Mouse (Mus musculus): ENCODE measurements around the gene Acly.
A peak's percentile ranks its signal among the peaks of the same experiment; 100 is the strongest.

Gene Acly

GRCm38 (mm10) chr11:100505997-100506396 lies 21.8 kb downstream of the Acly start:
- DNase-seq (ENCODE audit: low spot score), result no peak

- DNase-seq (ENCODE audit: low spot score), result no peak
Measured at GRCm38 (mm10) chr11:100504990-100505660, 22.7 kb downstream of the Acly start.

DNA sequence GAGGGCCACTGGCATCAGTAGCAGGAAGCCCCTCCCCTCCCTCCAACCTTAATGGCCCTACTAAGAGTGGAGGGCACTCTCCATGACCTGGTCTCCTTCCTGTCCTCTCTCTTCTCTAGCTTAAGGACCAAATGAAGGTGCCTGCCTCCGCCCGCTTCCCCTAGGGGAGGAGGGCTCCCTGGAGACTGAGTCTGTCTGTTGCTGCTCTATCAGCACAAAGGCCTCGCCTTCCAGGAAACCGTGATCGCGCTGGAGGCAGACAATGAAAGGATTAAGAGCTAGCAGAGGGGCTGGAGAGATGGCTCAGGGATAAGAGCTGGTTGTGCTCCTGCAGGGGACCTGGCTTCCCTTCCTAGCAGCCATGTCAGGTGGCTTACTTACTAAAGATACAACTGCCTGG lies 26.5 kb downstream of the Acly start:
- DNase-seq (ENCODE audit: low spot score), result no peak

DNA sequence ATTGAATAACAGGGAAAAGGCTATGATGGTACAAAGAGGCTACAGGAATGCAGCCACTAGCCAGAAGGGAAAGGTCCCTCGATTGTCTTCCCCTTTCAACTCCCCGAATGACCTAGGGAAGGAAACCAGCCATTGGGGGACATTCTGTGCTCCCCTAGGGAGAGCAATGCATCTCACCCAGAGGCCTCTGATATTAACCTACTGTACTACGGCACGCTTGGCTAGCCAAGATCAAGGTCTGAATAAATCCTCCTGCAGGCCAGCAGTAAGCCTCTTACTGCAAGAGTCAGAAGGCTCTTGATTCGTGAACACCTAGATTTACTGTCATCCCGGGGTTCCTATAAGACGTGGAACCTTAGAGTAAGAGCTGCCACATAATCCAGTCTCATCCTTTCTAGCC lies 27.1 kb downstream of the Acly start:
- DNase-seq (ENCODE audit: low spot score), result no peak

GRCm38 (mm10) chr11:100500241-100500640 lies 27.6 kb downstream of the Acly start:
- DNase-seq (ENCODE audit: low spot score), result no peak

DNA sequence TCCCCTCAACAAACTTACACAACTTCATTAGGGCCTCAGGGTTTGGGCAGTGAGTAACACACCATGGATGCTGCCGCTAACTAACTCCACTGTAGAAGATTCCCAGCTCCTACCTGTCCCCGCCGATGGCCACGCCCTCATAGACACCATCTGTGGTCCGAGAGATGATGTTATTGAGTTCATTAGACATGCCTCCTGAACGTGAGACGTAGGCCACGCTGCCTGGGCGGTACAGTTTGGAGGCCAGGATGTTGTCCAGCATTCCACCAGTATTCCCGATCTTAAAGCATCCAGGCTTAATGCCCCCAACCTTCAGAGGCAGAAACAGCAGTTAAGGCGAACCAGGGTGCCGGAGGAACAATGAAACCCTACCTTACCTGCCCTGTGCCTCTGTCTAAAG lies 34.0 kb downstream of the Acly start:
- no peak for DNase-seq (ENCODE audit: low spot score)

GRCm38 (mm10) chr11:100490951-100491350 lies 36.8 kb downstream of the Acly start:
- DNase-seq (ENCODE audit: low spot score), result no peak

- DNase-seq (ENCODE audit: low spot score), result no peak
Measured at GRCm38 (mm10) chr11:100485801-100486538, 41.8 kb downstream of the Acly start.

DNA sequence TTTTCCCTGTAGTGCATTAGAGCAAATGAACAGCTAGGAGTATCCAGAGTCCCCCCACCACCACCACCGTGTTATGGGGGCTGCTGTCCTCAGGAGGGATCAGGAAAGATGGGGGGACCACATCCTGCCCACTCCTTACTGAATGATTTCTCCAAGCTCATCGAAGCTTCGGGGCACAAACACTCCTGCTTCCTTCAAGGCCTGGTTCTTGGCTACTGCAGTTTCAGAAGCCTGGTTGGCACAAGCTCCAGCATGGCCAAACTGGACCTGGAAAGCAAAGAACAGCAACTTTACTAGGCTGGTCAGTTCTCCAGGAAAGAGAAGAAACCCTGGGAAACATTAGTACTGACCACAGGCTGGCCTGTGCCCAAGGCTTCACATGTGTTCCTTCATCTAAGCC lies 43.3 kb downstream of the Acly start:
- DNase-seq (ENCODE audit: low spot score), result no peak

DNA sequence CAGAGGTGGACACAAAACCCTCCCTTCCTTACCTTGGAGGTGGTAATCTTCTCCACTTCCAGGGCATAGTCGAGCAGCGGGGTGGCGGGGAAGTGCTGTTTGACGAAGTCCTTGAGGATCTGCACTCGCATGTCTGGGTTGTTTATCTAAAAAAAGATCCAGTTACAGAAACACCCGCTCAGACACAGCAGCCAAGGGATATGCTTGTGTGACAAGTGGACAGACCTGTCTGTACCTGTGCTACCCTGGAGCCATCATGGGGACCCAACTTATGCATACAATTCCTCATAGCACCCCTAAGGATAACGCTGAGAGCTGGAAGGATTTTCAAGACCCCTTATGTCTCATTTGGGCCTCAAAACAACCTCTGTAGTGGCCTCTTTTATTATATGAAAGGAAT lies 48.6 kb downstream of the Acly start:
- no peak for DNase-seq (ENCODE audit: low spot score)

- no peak for DNase-seq (ENCODE audit: low spot score)
Measured at GRCm38 (mm10) chr11:100476281-100476680, 51.5 kb downstream of the Acly start.

DNA sequence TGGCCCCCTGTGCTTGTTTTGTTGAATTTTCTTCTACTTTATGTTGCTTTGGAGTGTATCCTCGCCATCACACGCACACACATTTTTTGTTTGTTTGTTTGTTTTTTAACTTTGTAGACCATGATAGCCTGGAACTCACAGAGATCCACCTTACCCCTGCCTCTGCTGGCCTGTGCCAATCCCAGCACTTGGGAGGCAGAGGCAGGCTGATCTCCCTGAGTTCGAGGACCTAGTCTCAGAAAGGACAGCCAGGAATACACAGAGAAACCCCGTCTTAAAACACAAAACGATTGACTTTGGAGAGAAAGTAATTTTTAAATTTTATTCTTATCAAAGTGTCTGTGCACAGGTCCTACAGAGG lies 54.9 kb downstream of the Acly start:
- DNase-seq (ENCODE audit: low spot score), result no peak

DNA sequence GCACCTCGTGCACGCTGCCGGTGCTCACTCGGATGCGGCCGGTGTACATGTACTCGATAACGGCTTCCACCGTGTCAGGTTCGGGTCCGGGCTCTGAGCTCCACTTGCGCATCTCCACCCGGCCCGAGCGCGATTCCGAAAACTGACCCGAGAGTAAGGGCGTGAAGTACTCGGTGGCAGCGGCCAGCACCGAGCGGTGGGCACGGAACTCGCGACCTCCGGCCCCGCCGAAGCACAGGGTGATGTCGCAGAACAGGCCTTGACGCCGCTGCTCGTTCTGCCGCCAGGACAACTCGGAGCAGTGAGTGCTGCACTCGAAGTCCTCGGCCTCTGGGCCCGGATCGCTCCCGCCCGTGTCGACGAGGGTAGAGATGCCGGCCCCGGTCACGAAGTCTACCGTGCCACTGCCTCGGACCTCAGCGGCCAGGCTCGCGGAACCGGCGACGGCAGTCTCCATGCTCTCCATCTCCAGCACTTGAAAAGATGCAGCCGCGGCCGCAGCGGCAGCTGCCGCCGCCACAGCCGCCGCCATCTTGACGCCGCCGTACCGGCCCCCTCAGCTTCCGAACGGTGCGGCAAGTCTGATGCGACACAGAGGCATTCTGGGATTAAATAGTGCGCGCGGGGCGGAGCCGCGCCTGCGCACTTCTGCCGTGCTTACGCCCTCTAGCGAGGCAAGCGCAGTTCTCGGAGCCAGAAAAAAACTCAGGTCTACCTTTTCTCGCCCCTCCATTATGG lies 55.4 kb downstream of the Acly start, which contains the start of gene Klhl11:
Klhl11 (minus strand) TSS at position 545 of the 738 bp plus-strand sequence.
- DNase-seq (ENCODE audit: low spot score), result peak; percentile 80

GRCm38 (mm10) chr11:100471352-100472196 lies 56.2 kb downstream of the Acly start:
- no peak for DNase-seq (ENCODE audit: low spot score)

DNA sequence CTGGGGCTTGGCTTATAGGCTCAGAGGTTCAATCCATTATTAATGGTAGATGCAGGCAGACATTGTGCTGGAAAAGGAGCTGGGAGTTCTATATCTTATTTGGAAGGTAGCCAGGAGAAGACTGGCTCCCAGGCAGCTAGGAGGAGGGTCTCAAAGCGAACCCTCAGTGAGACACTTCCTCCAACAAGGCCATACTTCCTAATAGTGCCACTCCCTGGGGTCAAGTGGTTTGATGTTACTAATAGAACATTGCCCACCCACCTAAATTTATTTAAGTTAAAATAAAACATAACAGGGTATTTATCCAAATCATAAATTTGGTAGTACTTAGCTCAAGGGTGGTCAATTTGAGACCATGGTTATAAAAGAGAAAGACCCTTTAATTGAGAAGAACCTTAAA lies 62.0 kb downstream of the Acly start:
- no peak for DNase-seq (ENCODE audit: low spot score)

DNA sequence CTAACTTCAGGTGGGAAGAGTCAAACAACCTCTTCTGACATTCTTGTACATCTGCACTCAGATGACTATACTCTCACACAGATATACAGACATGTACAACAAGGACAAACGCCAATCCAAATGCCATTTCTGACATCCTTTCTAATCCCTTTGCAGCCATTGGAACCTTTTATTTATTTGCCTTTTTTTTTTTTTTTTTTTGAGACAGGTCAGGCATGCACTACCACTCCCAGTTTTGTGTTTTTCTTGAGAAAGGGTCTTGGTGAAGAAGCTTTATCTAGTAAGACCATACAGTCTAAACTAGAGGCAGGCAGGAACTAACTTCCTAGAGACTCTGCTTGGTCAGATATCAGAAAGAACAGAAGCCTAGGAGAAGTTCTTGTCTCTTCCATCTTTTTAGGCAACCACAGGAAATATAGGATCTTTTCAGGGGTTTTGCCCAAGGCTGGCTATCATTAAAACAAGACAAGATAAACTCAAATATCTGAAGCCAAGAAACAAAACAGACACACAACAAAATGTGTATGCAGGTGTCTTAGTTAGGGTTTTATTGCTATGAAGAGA lies 62.5 kb downstream of the Acly start:
- no peak for DNase-seq (ENCODE audit: low spot score)

- DNase-seq (ENCODE audit: low spot score), result no peak
Measured at GRCm38 (mm10) chr11:100462699-100463098, 65.1 kb downstream of the Acly start.

- DNase-seq (ENCODE audit: low spot score), result no peak
Measured at GRCm38 (mm10) chr11:100457711-100458110, 70.1 kb downstream of the Acly start.

GRCm38 (mm10) chr11:100457247-100457646 lies 70.6 kb downstream of the Acly start:
- no peak for DNase-seq (ENCODE audit: low spot score)

GRCm38 (mm10) chr11:100442625-100443024 lies 85.2 kb downstream of the Acly start:
- no peak for DNase-seq (ENCODE audit: low spot score)

GRCm38 (mm10) chr11:100441797-100442196 lies 86.0 kb downstream of the Acly start, which contains the start of the genes Nt5c3b and Klhl10:
TSS of gene Nt5c3b (minus strand) at chr11:100441808.
TSS of gene Klhl10 (plus strand) at chr11:100441917.
- DNase-seq (ENCODE audit: low spot score), result no peak

Measured in left cerebral cortex, adult 11 months (tissue).